Mouse (Mus musculus) spleen, adult 18-20 months (tissue): ENCODE measurements around the gene Kif19a.

Experiments
- DNase-seq, 2 experiments: peaks; one replicate each; pipeline ENCODE4 v3.0.0; 2022; ENCODE audit warnings: mixed read lengths in 2 of 2

Gene Kif19a

DNA sequence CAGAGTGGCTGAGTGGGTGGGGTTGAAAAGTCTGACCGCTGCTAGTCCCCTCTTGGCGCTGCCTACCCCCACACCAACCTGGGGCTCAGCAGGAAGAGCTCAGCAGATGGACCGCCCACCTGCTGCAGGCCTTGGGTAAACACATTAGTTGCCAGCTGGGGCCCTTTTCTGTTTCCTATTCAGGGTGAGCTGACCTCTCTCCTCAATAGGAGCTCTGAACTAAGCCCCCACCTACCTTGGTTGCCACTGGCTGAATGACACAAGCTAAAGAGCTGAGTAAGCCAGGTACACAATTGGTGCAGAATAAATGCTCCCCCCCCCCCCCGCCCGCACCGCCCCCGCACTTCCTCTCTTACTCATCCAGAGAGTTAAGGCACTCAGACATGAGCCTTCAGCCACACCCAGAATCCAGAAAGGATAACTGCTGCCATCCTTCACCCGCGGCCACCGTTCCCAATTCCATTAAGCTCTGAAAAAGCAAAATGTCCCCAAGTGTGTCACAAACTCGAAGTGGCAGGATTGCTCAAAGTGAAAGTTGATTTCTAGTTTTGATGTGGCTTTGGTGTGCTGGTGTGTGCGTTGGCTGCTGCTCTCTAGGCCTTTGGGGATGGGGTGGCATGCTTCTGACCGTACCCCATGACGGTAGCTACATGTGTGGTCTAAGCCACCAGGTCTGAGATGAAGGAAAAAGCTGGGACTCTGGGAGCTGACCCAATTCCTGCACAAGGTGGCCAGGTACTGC is 42.7 kb downstream of the Kif19a start:
- DNase-seq = no peak

DNA sequence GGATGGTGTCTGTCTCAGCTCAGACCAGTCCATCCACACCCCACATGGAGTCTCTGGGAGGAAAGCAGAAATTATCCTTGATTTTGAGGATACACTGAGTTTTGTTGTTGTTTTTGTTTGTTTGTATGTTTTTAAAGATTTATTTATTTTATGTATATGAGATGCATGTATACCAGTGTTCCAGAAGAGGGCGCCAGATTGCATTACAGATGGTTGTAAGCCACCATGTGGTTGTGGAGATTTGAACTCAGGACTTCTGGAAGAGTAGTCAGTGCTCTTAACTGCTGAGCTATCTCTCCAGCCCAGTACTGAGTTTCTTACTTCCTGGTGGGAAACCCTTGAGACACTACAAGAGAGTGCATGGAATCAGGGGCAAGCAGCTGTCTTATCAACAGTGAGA is 44.2 kb downstream of the Kif19a start:
- no peak for DNase-seq

DNA sequence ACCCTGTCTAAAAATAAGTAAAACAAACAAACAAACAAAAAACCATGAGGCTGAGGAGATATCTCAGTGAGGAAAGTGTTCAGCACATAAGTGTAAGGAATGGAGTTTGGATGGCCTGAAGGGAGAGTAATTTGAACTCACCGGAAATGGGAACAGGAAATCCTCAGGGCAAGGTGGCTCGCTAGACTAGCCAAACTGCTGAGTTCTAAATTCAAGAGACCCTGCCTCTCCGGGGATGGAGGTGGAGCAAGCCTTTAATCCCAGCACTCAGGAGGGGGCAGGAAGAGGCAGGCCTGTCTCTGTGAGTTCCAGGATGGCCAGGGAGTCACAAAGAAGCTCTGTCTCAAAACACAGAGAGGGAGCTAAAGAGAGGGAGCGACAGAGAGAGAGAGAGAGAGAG is 45.2 kb downstream of the Kif19a start:
- no peak for DNase-seq

DNA sequence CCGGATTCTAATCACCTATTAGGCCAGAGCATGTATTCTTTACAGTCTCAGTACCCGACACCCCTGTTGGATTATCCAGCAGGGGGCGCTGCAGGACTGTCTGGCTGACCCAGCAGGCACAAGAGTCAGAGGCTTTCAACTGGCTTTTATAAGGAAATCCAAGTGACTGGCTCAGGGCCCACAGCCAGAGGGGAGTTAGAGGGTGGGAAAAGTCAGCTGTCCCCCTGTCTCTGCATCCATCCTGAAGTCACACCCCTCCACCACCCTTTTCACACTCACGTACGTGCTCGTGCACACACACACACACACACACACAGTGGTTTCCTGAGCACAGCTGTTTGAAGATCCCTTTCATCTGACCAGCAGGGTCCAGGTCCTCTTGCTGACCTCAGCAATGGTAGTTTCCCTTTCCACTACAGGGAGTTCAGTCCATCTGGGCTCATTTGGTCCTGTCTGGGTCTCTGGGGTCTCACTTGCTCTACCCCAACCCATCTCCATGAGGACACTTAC is 47.6 kb downstream of the Kif19a start:
- peak; percentile 74 to 92 for DNase-seq

DNA sequence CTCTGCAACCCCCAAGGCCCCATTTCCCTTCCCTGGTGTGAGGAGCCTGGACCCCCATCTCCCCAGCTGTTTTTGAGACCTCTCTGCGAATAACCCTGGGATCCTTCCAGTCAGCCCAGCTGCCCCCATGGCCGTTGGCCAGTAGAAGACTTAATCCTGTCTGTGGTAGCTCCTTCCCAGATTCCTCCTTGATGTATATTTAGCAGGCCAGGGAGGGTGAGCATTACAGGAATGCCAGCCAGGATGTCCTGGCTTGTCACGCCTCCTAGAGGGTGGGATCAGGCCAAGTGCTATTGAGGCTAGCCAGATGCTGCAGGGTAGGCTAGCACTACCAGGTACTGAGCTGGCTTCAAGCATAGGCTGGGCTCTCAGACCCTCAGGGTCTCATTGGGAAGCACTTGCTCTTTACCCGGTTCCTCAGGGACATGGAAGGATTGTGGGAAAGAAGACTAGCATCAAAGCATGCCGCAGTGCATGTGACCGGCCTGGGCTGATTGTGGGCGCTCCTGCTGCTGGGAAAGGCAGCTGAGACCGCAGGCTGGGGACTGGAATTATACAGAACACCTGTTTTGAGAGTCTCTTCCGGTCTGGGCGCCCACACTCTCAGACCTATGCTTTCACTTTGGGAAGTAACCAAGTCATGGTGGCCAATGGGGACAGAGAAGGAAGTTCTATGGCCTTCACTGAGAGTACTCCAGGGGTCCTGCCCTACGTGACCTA is 49.8 kb downstream of the Kif19a start:
- no peak for DNase-seq

DNA sequence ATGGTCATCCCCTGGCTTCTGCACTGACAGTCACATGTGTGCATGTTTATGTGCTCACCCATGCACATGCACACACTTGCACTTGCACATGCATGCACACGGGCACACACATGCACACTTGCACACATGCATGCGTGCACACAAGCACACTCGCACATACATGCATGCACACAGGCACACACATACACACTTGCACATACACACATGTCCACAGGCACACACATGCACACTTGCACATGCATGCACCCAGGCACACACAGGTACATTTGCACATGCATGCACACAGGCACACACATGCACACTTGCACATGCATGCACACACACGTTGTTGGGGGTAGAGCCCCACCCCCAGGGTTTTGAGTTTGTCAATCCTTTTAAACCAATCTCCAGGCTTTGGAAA is 51.7 kb downstream of the Kif19a start:
- DNase-seq = no peak

DNA sequence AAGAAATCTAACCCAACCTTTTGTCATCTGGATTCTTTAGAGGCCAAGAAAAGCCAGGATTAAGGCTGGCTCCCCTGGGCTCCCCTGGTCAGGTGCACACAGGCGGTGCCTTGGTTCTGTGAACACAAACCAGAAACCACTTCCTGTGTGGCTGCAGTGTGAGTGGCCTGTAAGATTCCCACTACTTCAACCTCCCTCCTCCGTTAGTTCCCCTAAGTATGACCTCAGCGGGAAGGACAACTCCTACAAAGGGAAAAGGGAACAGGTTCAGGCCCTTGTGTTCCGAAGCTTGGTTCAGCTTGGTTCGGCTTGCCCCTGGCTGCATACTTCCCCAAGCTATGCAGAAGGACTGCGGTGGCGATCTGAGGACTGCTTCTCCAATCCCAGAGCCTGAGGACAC is 53.0 kb downstream of the Kif19a start:
- no peak for DNase-seq

DNA sequence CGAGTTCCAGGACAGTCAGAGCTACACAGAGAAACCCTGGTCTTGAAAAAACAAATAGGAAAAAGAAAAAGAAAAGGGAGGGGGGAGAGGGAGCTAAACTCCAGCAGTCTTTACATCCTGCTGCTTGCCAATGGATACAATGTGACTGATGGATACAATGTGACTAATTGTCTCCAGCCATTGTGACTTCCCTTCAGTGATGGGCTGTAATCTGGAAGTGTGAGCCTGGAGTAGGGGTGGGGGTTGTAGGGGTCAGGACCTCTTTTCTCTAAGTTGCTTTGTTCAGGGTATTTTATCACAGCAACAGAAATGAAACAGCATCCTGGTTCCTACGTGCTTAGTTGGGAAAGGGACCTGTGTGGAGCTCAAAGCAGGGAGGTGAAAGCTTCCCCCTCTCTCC is 53.9 kb downstream of the Kif19a start:
- no peak for DNase-seq

DNA sequence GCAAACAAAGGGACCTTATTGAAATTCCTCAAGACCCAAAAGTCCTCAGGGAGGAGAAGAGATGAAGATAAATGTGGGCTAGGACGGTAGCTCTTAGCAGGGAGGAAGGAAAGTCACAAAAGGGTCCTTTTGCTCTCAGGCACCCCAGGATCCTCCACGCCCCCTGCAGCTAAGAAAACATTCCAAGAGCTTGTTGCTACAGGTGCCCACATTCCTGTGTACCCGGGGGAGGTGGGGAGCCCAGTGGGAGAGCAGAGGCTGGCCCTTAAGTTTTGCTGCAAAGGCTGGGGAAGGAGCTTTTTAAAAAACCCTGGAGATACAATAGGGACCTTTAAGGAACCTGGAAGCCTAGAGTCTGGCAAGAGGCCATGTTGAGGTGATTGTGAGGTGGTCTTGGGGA is 55.3 kb downstream of the Kif19a start:
- no peak for DNase-seq

DNA sequence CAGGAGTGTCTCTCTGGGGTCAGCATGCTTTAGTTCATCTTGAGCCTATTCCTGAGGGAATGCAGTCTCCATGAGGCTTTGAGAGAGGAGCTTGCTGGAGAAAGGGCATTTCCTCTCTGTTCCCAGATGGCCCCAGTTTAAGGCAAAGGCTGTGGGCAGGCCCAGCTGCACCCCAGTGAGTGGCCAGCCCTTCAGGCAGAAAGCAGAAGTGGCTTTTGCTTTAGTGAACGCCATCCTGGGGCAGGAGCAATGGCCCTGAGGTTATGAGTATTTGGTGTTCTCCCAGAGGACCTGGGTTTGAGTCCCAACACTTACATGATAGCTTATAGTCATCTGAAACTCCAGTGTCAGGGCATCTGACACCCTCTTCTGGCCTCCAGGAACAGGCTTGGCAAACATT is 56.1 kb downstream of the Kif19a start:
- DNase-seq = no peak

DNA sequence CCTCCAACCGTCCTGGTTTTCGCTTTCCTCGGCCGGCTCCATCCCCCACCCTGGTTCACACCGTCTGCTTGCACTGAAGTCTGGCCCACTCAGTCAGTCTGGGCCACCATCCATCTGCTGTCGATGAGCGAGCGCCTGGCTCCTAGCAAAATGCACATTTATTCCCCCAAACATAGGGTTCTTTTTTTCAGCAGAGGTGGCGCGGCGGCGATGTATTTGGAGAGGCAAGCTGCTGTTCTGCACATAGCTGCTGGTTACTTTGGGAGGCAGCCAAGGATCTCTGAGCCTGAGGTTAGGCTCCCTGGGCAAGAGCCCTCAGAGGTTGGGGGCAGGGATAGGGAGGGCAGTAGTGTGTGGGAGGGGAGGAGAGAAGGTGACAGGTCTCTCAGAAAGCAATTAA is 57.5 kb downstream of the Kif19a start:
- no peak for DNase-seq

DNA sequence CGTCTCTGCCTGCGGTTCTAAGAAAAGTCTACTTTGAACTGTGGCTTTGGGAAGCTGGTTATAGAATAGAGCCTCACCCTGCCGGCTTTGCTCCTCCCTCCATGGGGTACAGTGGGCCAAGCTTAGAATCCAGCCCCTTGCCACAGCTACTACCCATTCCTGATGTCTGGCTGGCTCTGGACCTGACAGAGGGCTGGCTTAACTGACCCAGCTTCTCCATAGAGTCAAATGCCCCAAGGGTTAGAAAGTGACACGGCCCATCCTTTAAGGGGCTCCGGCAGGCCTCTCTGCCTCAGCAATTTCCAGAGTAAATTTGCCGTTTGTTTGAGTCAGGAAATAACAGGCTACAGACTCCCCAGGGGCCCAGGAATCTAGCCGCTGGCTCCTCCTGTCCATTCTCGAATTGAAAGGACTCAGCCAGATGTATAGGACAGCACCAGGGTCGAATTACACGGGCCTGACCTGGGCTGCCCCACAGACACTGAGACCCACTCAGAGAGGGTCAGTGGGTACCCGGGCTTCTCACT is 58.1 kb downstream of the Kif19a start:
- DNase-seq = no peak

DNA sequence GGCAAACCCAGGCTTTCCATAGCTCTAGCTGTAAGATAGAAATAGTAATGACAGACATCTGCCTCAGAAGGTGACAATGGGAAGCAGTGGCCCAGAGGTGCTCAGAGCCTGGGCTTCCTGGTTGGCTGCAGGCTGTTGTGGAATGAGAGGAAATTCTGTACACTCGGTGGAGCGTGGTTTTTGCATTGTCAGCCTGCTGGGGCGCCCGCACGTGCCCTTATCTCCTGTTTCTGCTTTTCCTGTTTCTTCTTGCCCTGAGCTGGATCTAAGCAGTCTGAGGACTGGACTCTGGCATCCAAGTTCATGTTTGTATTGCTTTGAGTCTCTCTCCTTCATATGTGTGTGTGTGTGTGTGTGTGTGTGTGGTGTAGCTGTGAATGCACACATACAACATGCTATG is 61.5 kb downstream of the Kif19a start:
- no peak for DNase-seq

DNA sequence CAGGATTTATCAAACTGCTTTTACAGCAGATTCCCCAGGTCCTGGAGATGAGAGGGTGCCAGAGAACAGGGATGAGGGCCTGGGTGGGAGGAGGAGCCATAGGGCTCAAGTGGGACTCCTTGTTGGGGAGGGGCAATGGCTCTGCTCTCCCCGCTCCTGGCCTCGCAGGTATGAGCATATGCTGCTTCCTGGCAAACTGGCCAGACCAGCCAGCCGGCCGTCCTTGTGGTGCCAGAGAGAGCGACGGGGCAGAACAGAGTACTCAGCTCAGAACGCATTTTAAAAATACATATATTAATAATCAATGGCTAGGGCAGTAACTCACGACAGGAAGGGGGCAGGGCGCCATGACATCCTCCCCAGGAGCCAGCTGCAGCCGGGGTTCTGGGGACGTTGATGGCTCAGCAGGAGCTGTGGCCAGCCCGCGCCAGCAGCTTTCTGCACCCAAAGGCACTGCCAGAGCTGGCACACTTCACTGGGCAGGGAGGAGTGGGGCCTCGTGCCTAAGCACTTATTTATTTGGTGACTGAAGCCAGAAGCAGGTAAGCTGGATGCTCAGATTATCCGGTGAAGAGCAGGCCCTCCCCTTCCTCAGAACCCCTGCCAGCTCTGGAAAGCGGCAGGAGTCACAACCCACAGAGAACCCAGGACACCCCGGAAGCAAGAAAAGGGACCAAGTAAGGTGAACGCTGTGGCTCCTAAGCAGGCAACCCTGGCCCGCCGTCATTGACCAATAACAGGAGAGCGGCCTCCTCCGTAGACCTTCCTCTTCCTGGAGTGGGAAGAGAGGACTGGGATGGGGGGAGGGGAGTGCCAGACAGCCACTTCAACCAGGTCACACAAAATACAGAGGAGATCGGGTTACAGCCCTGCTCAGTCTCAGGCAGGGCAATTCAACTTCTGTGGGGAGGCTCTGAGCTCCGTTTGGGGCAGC is 64.6 kb downstream of the Kif19a start:
- no peak for DNase-seq

DNA sequence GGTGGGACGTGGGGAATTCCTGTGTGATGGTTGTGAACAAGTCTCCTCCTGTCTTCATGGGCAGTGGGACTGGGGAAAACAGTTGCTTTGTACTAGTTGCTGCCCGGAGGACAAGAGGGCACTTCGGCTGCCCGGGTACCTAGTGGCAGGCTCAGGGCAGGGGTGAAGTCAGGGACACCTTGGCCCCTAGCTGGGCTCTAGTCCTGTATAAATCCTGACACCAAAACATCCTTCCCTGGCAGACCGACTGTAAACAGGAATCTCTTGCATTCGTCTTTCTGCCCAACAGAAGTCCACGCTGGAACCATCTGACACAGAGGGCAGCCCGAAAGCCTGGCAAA is 65.2 kb downstream of the Kif19a start:
- DNase-seq = no peak

DNA sequence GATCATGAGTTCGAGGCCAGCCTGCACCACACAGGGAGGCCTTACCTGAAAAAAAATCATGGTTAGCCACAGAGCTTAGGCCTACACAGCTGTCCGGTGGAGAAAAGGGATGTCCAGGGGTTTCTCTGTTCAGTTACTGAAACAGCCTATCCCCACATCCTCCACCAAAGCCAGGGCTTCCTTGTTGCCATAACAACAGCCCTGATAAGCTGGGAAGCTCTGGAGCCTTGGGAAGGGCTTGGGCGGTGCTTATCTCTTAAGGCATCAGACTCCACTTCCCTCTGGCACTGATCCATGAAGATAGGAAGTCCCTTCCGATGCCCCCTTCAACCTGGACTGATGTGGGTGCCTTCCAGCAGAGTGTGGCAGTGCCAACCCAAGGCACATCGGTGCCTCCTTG is 68.0 kb downstream of the Kif19a start:
- no peak for DNase-seq
